Mouse (Mus musculus) regulatory T cell (primary cell): ENCODE results near the gene Gif.

ENCODE experiments used
- in situ Hi-C: fragments of 300-600 bp; cut with MboI, MseI; formaldehyde crosslinking; loops from one replicate; pipeline ENCODE4 v1.15.1; 2025; ENCODE audit warnings: high pct_unique_total_duplicates

The Gif gene

DNA sequence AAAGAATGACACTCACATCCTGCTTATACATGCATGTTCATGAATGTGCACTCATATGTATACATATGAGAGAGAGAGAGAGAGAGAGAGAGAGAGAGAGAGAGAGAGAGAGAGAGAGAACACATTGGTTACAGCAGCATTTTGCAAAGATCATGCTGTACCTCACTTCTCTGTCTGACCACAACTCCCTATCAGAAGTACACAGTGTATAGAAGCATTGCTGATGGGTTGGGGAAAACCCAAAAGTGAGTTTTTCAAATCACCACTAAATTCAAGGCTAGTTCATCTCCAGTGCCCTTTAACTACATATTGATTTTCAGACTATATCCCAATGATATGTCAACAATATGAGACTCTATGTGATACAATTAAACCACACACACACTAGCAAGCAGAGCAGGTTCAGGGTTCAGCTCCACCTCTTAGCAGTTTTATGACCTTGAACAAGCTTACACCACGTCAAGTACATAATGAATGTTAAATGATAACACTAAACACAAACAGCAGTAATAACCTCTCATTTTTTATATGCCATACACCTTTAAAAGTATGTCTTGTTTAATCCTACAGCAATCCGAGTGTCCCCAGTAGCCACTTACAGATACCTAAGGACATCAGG is 46.5 kb downstream of the Gif start:
- in situ Hi-C loops = no loop called here

GRCm38 (mm10) chr19:11794447-11794846 is 47.1 kb downstream of the Gif start:
- in situ Hi-C loops = no loop called here

- in situ Hi-C loops = no loop called here
Observed at GRCm38 (mm10) chr19:11800531-11801315, 53.4 kb downstream of the Gif start.

DNA sequence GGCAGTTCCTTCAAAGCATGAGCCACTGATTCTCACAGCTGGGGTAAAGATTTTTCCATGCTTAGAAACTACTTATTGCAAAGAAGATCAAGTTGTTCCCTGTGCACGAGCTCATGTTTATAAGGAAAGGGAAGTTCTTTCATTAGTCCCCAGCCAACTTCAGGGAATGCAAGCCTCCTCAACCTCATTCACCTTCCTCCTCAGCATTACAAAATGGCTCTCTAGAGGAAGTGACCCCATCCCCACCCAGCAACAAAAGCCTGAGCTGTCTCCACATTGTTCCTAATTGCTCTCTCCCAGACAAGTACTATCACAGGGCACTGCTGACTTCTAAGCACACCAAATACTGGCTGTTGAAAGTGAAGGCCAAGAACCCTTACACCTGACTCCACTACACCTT is 57.1 kb downstream of the Gif start:
- in situ Hi-C loops = no loop called here

DNA sequence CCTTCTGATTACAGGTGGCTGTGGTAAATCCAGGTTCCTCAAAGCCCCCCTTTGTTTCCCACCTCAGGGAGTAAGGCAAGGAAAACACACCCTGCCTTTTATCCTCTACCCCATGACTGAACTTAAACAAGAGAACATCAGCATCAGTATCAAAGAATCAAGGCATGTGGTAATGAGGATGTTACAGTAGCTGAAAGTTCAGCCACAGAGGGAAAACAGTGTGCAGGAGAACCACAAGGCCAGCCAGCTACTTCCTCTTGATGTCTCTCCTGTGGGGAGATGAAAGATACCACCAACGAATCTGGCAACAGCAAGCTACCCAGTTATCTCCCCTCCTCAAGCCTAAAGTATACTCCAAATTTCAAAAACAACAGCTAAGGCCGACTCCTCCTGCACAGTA is 59.9 kb downstream of the Gif start:
- in situ Hi-C loops = no loop called here

- in situ Hi-C loops = no loop called here
Observed at GRCm38 (mm10) chr19:11807822-11808221, 60.5 kb downstream of the Gif start.

DNA sequence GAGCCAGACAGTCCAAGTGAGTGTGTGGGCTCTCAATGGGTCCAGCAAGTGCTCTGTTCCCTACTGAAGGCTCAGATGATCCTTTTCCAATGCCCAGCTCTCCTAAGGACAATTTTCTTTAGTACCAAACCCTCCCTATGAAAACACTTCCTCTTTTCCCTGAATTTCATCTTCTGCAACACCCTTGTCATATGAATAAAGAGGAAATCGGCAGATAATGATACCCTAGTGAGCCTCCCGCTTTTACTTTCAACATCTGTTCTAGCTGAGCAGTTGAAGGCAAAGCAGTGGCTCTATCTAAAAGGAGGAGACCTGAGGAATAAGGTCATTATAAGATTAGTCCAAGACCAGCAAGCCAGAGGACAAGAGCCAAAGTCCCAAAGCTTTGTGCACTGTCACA is 61.1 kb downstream of the Gif start:
- in situ Hi-C loops = no loop called here

DNA sequence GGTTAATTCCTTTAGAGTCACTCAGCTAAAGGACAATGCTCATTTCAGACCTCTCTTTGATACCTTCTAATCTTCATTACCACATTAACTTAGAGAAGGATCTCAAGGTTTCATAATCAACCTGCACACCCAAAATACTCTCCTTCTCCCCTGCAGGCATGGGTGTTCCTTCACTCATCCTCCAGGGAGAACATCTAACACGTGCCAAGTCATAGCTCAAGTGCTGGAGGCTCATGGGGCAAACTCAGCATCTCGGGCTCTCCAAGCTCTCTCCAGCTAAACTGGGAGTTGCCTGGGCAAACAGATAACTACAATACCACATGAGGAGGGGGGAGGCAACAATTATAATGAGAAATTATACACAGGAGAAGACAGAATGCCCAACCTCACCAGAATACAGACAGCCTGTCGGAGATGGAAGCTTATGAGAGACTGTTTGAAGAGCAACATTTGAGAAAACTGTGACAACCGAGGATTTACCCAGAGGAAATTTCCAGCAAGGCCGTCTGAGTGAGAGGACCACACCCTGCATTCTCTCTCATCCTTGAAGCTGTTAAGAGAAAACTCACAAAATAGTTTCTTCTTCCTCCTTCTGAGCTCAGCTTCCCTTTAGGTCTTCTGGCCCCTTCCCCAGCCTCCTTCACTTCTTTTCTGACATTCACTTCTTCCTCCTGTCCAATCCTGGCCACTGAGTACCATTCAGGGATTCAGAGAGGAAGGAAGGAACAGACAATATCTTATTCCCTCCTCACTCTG is 62.8 kb downstream of the Gif start:
- in situ Hi-C loops = no loop called here

- in situ Hi-C loops = no loop called here
Observed at GRCm38 (mm10) chr19:11810856-11811255, 63.5 kb downstream of the Gif start.

DNA sequence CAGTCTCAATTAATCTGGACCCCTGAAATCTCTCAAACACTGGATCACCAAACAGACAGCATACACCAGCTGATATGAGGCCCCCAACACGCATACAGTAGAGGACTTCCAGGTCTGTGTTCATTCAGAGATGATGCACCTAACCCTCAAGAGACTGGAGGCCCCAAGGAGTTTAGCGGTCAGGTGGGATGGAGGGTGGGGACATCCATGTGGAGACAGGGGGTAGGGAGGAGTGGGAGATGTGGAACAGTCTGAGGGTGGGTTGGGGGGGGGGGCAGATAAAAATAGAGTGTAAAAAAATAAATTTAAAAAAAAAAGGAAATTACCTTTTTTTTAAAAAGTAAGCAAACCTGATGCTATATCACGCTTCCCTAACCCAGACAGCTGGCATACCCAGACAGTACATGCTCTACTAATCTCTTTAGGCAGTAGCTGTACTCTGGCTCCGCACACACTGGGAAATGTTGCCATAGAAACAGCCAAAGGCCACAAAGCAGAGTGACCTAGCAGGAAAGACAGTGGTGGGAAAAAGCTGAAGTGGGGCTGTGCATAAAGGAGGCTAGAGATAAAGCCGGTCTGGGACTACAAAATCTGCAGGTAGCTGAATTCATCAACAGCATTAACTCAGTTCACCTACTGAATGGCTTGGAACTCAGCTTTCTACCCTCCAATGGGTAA is 64.5 kb downstream of the Gif start:
- in situ Hi-C loops = no loop called here
